Mouse (Mus musculus) cerebellum, adult 2 months (tissue): ENCODE measurements around the gene Pik3ca.
"Not testable (repeated sequence)": the region's sequence is repeated elsewhere in the genome, so short reads cannot be mapped to it uniquely, and the experiment has no call there.

Experiments
- CTCF ChIP-seq: fragments of 200-500 bp; IDR thresholded peaks from 2 replicates; pipeline ENCODE4 v1.5.1; 2011; ENCODE audit warnings: low read depth, mild to moderate bottlenecking, control low read depth, low read length, moderate library complexity, borderline replicate concordance; ENCODE audit not compliant: insufficient read depth
- POLR2A ChIP-seq: fragments of 200-500 bp; IDR thresholded peaks from 2 replicates; pipeline ENCODE4 v1.6.1; 2011; ENCODE audit warnings: low read length, control low read depth, borderline replicate concordance; ENCODE audit not compliant: insufficient read depth

- TF ChIP-seq CTCF, POLR2A: not testable (repeated sequence)
These were observed 31.9 kb downstream of the Pik3ca start for GRCm38 (mm10) chr3:32429351-32429750.
